Mouse (Mus musculus): ENCODE data around the gene Ltv1. TPM values are rescaled to one million over a fixed set of nuclear protein-coding genes. Genes with fewer than 3 reads are reported as not detected.
A peak's percentile ranks its signal among the peaks of the same experiment; 100 is the strongest.
"Not testable (repeated sequence)": the region's sequence is repeated elsewhere in the genome, so short reads cannot be mapped to it uniquely, and the experiment has no call there.

The Ltv1 gene
- polyA plus RNA-seq, 1 experiment from 2014 or later: 38.0 TPM

DNA sequence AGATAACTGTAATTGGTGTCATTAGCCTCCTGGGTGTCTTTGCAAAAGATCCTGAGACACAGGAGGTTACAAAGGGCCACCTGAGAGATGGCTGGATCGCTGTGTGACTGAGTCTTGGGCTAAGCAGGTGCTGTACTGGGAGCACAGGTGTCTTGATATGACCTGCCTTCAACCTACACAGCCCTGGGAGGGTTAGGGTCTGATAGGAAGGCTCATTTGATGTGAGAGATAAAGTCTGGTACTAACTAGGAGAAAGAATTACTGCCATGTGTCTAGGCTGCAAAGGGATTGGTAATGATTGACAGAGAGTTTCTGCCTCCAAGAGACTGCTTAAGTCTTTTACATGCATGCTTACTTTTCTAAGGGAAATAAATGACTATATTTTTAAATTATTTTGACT is 27.1 kb upstream of the Ltv1 start:
- H3K4me3 ChIP-seq (replicated peaks): no peak overlapping the region
- H3K27ac ChIP-seq: no peak overlapping the region
- no peak overlapping the region for H3K9ac ChIP-seq (replicated peaks)
- H3K36me3 ChIP-seq: 0 out of 2 replicates have a peak, but pooled peaks cover 3% of the 10 kb centered on the region
- no peaks in the 10 kb centered on the region for H3K4me1 ChIP-seq (replicated peaks)
- no peaks in the 10 kb centered on the region for H3K9me3 ChIP-seq
- no peaks in the 10 kb centered on the region for H3K27me3 ChIP-seq
- no peak for ATAC-seq
- WGBS: 66% methylated on average over 1 of the region's 1 CpGs
- H3K4me2 ChIP-seq (replicated peaks): no peak overlapping the region

- no peak for ATAC-seq
- H3K27ac ChIP-seq: no peak overlapping the region
- H3K9me3 ChIP-seq: no peaks in the 10 kb centered on the region
- H3K4me3 ChIP-seq (replicated peaks): no peak overlapping the region
- H3K4me1 ChIP-seq (replicated peaks): no peaks in the 10 kb centered on the region
- 88% methylated on average over 12 of the region's 12 CpGs for WGBS
- H3K36me3 ChIP-seq: no peaks in the 10 kb centered on the region
- no peak overlapping the region for H3K4me2 ChIP-seq (replicated peaks)
- H3K9ac ChIP-seq (replicated peaks): no peak overlapping the region
- H3K27me3 ChIP-seq: no peaks in the 10 kb centered on the region
Observed at GRCm38 (mm10) chr10:13213956-13214355, 21.0 kb upstream of the Ltv1 start.

DNA sequence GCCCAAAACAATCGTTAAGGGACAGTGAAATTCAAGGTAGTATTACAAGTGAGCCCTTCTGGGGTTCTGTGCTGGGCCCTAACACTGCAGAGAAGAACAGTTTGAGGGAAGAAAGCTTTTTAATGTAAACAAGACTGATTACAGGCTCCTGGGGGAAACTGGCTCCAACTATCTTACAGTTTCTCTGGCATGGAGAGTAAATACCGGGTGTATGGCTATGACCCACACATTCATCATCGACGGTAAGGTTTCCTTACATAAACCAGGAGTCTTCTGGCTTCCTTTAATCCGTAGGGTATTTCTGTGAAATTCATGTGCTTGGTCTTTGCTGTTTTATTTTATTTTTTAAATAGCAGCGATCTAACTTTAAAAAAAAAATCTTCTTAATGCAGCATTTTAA is 19.9 kb upstream of the Ltv1 start:
- Histone ChIP-seq H3K4me1 (replicated peaks) (no peaks in the 10 kb centered on the region), H3K27ac (no peak overlapping the region), H3K36me3 (no peaks in the 10 kb centered on the region), H3K9ac (replicated peaks) (no peak overlapping the region), H3K9me3 (no peaks in the 10 kb centered on the region), H3K27me3 (no peaks in the 10 kb centered on the region), H3K4me3 (replicated peaks) (no peak overlapping the region), H3K4me2 (replicated peaks) (no peak overlapping the region)
- ATAC-seq: no peak
- WGBS: 81% methylated on average over 6 of the region's 6 CpGs

- 71% methylated on average over 9 of the region's 9 CpGs for WGBS
- H3K4me3 ChIP-seq (replicated peaks): no peak overlapping the region
- H3K27me3 ChIP-seq: no peaks in the 10 kb centered on the region
- H3K4me2 ChIP-seq (replicated peaks): no peak overlapping the region
- H3K4me1 ChIP-seq (replicated peaks): no peaks in the 10 kb centered on the region
- H3K9ac ChIP-seq (replicated peaks): no peak overlapping the region
- ATAC-seq: no peak
- H3K36me3 ChIP-seq: no peaks in the 10 kb centered on the region
- no peak overlapping the region for H3K27ac ChIP-seq
- no peaks in the 10 kb centered on the region for H3K9me3 ChIP-seq
Observed at GRCm38 (mm10) chr10:13212326-13212725, 19.4 kb upstream of the Ltv1 start.

DNA sequence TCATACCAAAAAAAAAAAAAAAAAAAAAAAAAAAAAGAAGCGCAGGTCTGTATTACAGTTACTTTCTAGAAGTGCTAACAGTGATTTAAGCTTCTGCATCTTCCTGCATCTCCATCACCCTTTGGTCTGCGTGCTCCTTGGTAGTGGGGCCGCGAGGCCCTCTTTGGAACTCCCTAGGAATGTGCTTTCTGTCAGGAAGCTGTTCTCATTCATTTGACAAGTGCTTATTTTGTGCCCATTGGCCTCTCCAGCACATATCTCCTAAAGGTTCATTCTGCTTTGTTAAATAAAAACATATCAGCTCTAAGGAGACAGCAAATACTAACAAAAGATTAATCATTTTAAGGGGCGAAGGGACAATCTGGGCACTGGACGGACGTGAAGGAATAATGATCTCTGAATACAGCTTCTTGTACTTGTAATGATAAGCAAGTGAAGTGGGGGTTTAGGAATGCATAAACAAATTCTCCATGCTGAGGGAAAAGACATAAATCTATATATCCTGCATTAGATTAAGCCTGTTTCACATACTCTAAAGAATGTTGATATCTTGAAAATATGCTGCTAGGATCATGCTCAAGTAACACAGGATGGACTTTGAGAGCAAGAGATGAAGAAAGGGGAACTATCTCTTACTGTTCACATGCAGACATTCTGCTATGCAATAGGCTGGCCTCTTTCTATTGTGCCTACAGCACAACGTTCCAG is 17.1 kb upstream of the Ltv1 start:
- no peak for ATAC-seq
- H3K27me3 ChIP-seq: no peaks in the 10 kb centered on the region
- no peaks in the 10 kb centered on the region for H3K36me3 ChIP-seq
- 70% methylated on average over 8 of the region's 8 CpGs for WGBS
- H3K27ac ChIP-seq: no peak overlapping the region
- no peaks in the 10 kb centered on the region for H3K4me1 ChIP-seq (replicated peaks)
- H3K9ac ChIP-seq (replicated peaks): no peak overlapping the region
- H3K4me2 ChIP-seq (replicated peaks): no peak overlapping the region
- H3K4me3 ChIP-seq (replicated peaks): no peak overlapping the region
- no peaks in the 10 kb centered on the region for H3K9me3 ChIP-seq

- no peak overlapping the region for H3K4me2 ChIP-seq (replicated peaks)
- H3K9ac ChIP-seq (replicated peaks): no peak overlapping the region
- no peaks in the 10 kb centered on the region for H3K27me3 ChIP-seq
- no peak overlapping the region for H3K27ac ChIP-seq
- 66% methylated on average over 3 of the region's 3 CpGs for WGBS
- H3K4me3 ChIP-seq (replicated peaks): no peak overlapping the region
- no peaks in the 10 kb centered on the region for H3K4me1 ChIP-seq (replicated peaks)
- no peaks in the 10 kb centered on the region for H3K9me3 ChIP-seq
- ATAC-seq: no peak
- H3K36me3 ChIP-seq: no peaks in the 10 kb centered on the region
Observed at GRCm38 (mm10) chr10:13209506-13209905, 16.5 kb upstream of the Ltv1 start.

DNA sequence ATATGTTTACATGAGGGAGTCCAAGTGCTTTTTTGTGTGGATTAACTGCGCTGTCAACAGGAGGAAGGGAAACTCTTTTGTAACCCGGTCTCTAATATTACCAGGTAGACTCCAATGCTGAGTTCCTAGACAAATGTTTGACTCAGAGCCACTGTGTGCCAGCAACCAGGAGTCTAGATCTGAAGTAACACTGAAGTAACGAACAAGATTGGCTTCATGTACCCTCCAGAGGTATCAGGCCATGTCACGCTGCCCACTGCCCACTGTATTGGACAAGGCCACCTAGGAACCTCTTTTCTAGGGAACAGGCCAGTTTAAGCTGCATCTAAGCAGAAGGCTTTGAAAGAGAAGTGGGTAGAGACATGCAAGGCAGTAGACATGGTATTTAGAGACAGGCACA is 16.1 kb upstream of the Ltv1 start:
- ATAC-seq: no peak
- 96% methylated on average over 4 of the region's 4 CpGs for WGBS

GRCm38 (mm10) chr10:13201741-13202293 is 8.8 kb upstream of the Ltv1 start:
- no peaks in the 10 kb centered on the region for H3K9me3 ChIP-seq
- H3K4me1 ChIP-seq (replicated peaks): no peaks in the 10 kb centered on the region
- no peak overlapping the region for H3K9ac ChIP-seq (replicated peaks)
- WGBS: 97% methylated on average over 6 of the region's 6 CpGs
- no peak for ATAC-seq
- no peaks in the 10 kb centered on the region for H3K36me3 ChIP-seq
- H3K4me3 ChIP-seq (replicated peaks): no peak overlapping the region
- no peak overlapping the region for H3K4me2 ChIP-seq (replicated peaks)
- H3K27me3 ChIP-seq: no peaks in the 10 kb centered on the region
- H3K27ac ChIP-seq: no peak overlapping the region

More for the DNA sequence above, 16.1 kb upstream of the Ltv1 start:
- no peak overlapping the region for H3K4me3 ChIP-seq (replicated peaks)
- H3K9me3 ChIP-seq: no peaks in the 10 kb centered on the region
- H3K27me3 ChIP-seq: no peaks in the 10 kb centered on the region
- H3K27ac ChIP-seq: no peak overlapping the region
- H3K36me3 ChIP-seq: no peaks in the 10 kb centered on the region
- no peak overlapping the region for H3K9ac ChIP-seq (replicated peaks)
- no peaks in the 10 kb centered on the region for H3K4me1 ChIP-seq (replicated peaks)
- no peak overlapping the region for H3K4me2 ChIP-seq (replicated peaks)

GRCm38 (mm10) chr10:13200862-13201261 is 7.9 kb upstream of the Ltv1 start:
- no peak overlapping the region for H3K9ac ChIP-seq (replicated peaks)
- no peaks in the 10 kb centered on the region for H3K4me1 ChIP-seq (replicated peaks)
- no peaks in the 10 kb centered on the region for H3K27me3 ChIP-seq
- H3K9me3 ChIP-seq: no peaks in the 10 kb centered on the region
- no peak for ATAC-seq
- H3K4me2 ChIP-seq (replicated peaks): no peak overlapping the region
- H3K27ac ChIP-seq: no peak overlapping the region
- 96% methylated on average over 3 of the region's 3 CpGs for WGBS
- H3K36me3 ChIP-seq: no peaks in the 10 kb centered on the region
- no peak overlapping the region for H3K4me3 ChIP-seq (replicated peaks)

DNA sequence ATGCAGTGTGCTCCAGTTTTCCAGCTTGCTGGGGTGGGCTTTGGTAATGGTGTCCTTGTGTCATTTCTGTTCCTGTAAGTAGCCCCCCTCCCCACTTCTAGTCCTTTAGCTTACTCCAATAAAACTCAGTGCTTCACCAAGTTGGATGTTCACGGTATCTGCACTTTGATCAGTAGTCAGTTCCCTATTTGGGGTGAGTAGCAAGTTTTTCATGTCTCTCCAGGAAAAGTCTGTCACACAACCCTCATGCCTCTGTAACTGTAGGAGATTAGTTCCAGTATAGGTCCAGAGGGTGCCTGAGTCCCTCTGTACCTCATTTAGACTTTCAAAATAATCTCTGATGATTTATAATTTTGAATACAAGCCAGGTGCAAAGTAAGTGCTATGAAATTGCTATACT is 6.3 kb upstream of the Ltv1 start:
- WGBS: 93% methylated on average over 1 of the region's 1 CpGs
- H3K27me3 ChIP-seq: no peaks in the 10 kb centered on the region
- no peak overlapping the region for H3K9ac ChIP-seq (replicated peaks)
- H3K4me3 ChIP-seq (replicated peaks): no peak overlapping the region
- no peaks in the 10 kb centered on the region for H3K4me1 ChIP-seq (replicated peaks)
- no peaks in the 10 kb centered on the region for H3K36me3 ChIP-seq
- ATAC-seq: no peak
- no peak overlapping the region for H3K4me2 ChIP-seq (replicated peaks)
- no peak overlapping the region for H3K27ac ChIP-seq
- no peaks in the 10 kb centered on the region for H3K9me3 ChIP-seq

DNA sequence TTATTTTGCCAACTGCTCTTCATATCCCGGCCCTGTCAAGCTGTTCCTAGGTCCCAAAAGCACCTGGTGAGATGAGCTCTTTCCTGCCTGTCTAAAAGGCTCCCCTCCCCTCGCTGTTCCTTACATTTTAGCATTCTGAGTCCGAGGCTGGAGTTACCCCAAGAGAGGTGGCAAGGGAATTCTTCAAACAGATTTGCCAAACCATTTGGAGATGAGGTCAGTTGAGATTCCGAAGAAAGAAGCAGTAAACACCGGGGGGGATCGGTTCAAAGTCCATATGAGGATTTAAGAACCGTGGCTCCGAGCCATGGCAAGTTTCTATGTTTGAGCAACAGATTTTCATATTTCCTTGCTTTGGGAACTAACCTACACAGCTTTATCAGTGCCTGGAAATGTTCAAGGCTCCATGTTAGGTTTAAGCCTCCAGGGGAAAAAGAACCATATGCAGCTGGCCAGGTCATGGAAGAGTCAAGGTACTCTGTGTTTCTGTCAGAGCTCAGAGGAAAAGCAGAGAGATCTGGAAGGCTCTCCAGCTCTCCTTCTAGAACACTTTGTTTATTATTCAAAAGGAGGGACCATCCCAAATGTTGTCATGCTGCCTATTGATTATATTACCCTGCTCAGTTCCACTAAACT is 4.0 kb upstream of the Ltv1 start:
- Histone ChIP-seq H3K27me3 (no peaks in the 10 kb centered on the region), H3K4me3 (replicated peaks) (no peak overlapping the region), H3K4me1 (replicated peaks) (peaks cover 6% of the 10 kb centered on the region), H3K9ac (replicated peaks) (no peak overlapping the region), H3K4me2 (replicated peaks) (no peak overlapping the region), H3K27ac (no peak overlapping the region), H3K9me3 (no peaks in the 10 kb centered on the region), H3K36me3 (no peaks in the 10 kb centered on the region)
- no peak for ATAC-seq
- 87% methylated on average over 8 of the region's 8 CpGs for WGBS

DNA sequence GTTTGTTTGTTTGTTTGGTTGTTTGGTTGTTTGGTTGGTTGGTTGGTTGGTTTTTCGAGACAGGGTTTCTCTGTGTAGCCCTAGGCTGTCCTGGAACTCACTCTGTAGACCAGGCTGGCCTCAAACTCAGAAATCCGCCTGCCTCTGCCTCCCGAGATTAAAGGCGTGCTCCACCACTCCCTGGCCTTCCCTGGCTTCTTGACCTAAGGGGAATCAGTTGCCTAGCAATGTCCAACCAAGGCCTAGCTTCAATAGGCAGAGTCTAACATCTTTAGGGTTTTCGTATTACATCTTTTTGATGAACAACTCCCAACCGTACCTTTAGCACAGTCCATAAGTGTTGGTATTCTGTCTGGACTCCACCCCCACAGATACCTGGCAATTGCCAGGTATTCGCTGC is 528 bp upstream of the Ltv1 start:
- H3K9ac ChIP-seq (replicated peaks); H3K27me3 ChIP-seq; H3K9me3 ChIP-seq; H3K27ac ChIP-seq; H3K4me1 ChIP-seq (replicated peaks): not testable (repeated sequence)
- 82% methylated on average over 7 of the region's 7 CpGs for WGBS
- peak overlapping the region; percentile 64 for H3K4me2 ChIP-seq (replicated peaks)
- H3K4me3 ChIP-seq (replicated peaks): peak overlapping the region; percentile 81
- ATAC-seq: peak; percentile 46
- peaks cover 18% of the 10 kb centered on the region for H3K36me3 ChIP-seq

All from midbrain, embryonic 13.5 days (tissue).